Mouse (Mus musculus): ENCODE results near the gene Phrf1. TPM values are rescaled to one million over a fixed set of nuclear protein-coding genes. Genes with fewer than 3 reads are reported as not detected.

The Phrf1 gene
- polyA plus RNA-seq, 2 experiments from 2014 or later, result 45.3 to 54.8 TPM

- no peak for ATAC-seq
Measured at GRCm38 (mm10) chr7:141261480-141261879, 32.9 kb downstream of the Phrf1 start.

GRCm38 (mm10) chr7:141263640-141264039 is 35.1 kb downstream of the Phrf1 start:
- no peak for ATAC-seq

GRCm38 (mm10) chr7:141264041-141264700 is 35.6 kb downstream of the Phrf1 start:
- no peak for ATAC-seq

DNA sequence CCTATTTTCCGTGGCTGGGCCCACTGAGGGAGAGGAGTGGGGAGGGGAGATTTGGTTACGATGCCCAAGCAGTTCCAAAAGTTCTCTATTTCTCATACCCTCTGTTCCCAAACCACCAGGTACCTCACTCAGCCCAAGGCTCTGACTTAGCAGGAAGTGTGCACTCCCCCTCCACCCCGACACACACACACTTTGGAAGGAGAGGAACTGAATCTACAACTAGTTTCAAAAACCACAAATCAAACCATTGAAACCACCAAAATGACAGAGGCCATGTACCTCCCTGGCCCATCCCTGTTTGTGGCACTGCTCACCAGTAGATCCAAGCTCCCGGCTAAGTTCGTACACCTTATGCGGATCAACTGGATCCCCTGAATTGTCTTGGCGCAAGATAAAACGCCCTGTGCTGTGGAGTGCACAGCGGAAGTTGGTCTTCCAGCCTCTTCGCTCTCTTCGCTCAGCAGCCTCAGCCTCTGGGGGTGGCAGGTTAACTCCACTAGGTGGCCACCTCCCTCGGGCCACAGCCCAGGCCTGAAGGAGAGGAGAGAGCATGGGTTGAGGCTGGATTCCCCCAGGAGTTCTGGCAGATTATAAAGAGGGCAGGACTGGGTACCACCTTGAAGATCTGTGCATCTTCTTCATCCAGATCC is 36.3 kb downstream of the Phrf1 start:
- peak; percentile 61 for ATAC-seq

- peak; percentile 16 for ATAC-seq
Measured at GRCm38 (mm10) chr7:141265411-141265738, 36.8 kb downstream of the Phrf1 start.

- ATAC-seq, result peak; percentile 83
Measured at GRCm38 (mm10) chr7:141265739-141266561, 37.4 kb downstream of the Phrf1 start, which contains the start of gene Irf7. TSS of gene Irf7 (minus strand) at chr7:141266481.

DNA sequence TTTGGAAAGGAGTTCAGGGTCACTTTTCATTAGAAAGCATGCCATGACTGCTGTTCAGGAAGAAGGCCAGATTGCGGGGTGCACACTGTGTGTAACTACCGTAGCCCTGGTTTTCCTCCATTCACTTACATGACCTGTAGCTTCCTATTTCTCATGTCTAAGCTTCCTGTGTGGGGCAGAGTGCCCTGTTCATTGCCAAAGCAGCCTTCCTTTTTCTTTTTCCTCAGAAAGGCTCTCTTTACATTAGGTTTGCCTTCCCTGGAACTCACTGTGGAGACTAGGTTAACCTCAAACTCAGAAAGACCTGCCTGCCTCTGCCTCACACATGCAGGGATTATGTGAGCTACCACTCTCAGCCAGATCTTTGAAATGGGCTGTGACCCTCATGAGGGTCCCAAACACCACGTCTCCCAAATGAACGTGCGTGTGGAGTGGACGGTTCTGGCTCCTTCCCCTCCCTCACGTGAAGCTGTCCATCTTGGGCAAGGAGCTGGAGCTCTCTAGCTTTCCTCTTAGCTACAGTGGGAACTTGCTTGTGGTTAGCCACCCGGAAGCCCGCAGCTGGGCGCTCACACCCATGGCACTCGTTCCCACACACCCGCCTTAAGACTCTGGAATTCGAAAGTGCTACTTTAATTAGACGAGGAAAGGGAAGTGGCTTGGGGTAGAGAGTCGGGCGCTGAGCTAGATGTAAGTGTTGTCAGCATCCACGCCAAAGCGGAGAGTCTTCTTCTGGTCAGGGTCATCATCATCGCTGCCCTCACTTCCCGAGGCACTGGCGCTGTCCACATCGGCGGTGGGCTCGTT is 40.1 kb downstream of the Phrf1 start:
- peak; percentile 18 for ATAC-seq

GRCm38 (mm10) chr7:141269273-141269545 is 40.6 kb downstream of the Phrf1 start:
- ATAC-seq, result no peak

DNA sequence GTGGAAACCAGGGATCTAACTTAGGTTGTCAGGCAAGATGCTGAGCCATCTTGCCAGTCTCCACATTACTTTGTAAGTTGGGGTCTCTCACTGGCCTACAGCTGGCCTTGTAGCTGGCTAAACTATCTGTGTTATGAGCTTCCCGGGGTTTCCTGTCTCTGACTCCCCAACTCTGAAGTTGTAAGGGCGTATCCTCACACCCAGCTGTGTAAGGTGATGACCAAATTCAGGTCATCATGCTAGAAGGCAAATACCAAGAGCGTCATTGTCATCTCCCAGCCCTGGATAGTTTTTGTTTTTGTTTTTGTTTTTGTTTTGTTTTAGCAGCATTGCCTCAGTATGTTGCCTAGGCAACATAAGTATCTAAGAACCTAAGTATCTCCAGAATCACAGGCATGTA is 42.0 kb downstream of the Phrf1 start:
- no peak for ATAC-seq

- no peak for ATAC-seq
Measured at GRCm38 (mm10) chr7:141275356-141275755, 46.8 kb downstream of the Phrf1 start.

- no peak for ATAC-seq
Measured at GRCm38 (mm10) chr7:141276546-141276945, 48.0 kb downstream of the Phrf1 start, which contains the start of gene Cdhr5. TSS of gene Cdhr5 (minus strand) at chr7:141276786.

- ATAC-seq, result no peak
Measured at GRCm38 (mm10) chr7:141277701-141278678, 49.4 kb downstream of the Phrf1 start.

- ATAC-seq, result no peak
Measured at GRCm38 (mm10) chr7:141278766-141279590, 50.4 kb downstream of the Phrf1 start, which contains the start of gene Sct. TSS of gene Sct (minus strand) at chr7:141279133.

- ATAC-seq, result no peak
Measured at GRCm38 (mm10) chr7:141281442-141281841, 52.9 kb downstream of the Phrf1 start.

- ATAC-seq, result no peak
Measured at GRCm38 (mm10) chr7:141282756-141283155, 54.2 kb downstream of the Phrf1 start.

DNA sequence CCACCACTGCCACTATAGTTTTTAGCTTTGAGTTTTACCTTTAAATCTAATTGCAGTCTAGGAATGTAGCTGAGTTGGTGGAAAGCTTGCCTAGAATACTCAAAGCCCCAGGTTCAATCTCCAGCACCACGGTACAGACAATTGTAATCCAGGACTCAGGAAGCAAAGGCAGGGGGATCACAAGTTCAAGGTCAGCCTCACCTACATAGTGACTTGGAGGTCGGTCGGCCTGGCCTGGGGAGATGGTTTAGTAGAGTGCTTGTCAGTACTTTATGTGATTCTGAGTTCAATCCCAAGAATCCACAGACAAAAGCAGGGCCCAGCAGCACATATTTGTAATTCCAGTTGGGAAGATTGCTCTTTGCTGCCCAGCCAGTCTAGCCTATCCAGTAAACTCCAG is 59.5 kb downstream of the Phrf1 start:
- no peak for ATAC-seq

GRCm38 (mm10) chr7:141291921-141292582 is 63.5 kb downstream of the Phrf1 start, which contains the start of gene Drd4:
TSS of gene Drd4 (plus strand) at chr7:141292006.
- no peak for ATAC-seq

GRCm38 (mm10) chr7:141292583-141293388 is 64.2 kb downstream of the Phrf1 start:
- no peak for ATAC-seq

GRCm38 (mm10) chr7:141293852-141294471 is 65.4 kb downstream of the Phrf1 start:
- no peak for ATAC-seq

Data from CD4-positive, CD25-positive, alpha-beta regulatory T cell, adult 4 months (primary cell).